Mouse (Mus musculus) activated CD4-positive, CD25-positive, alpha-beta regulatory T cell, adult 4 months (primary cell): ENCODE measurements around the gene Unc13a. TPM values are rescaled to one million over a fixed set of nuclear protein-coding genes. Genes with fewer than 3 reads are reported as not detected.

Experiments used
- ATAC-seq: one replicate; pipeline ENCODE4 v1.8.0; 2017
- polyA plus RNA-seq, 2 experiments: library from polyadenylated mRNA; unstranded; fragments of 100-300 nt; shearing (Covaris generic); gene quantifications; one replicate each; pipeline ENCODE4 v1.2.1; 2017

Gene Unc13a
- polyA plus RNA-seq, 2 experiments from 2014 or later: 0.37 to 0.93 TPM

DNA sequence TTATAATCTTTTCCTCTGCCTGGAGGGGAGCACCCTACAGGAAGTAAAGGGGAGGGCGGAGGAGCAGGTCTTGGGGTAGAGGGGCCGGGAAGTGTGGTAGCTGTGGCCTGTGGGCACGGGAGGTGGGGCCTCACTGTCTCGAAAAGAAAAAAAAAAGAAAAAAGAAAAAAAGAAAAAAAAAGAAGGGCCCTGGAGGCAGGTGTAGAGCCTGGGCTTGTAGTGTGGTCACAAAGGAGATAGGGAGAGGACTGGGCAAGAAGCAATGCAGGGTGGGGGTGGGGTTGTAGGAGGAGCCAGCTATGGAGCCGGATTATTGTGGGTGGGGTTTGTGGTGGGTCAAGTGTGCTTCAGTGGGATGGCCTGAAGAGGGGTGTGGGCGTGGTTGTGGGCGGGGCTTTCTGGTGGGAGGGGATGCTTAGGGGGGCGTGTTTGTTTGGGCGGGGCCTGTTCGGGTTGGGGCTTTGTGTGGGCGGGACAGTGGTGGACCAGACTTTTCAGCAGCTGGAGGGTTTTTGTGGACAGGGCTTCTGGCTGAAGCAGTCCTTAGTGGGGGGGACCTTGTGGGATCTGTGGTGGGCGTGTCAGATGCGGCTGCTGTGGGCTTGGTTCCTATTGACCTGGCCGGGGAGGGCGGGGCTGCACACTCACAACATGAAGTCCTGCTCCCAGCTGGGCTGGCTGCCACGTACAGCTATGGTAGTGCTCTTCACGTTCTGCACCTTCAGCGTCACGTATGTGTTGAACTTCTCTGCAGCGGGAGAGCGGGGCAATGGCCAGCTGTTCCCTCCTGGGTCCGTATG lies 6.0 kb downstream of the Unc13a start:
- peak; percentile 40 for ATAC-seq

GRCm38 (mm10) chr8:71660325-71661120 lies 11.0 kb downstream of the Unc13a start:
- ATAC-seq: peak; percentile 62

GRCm38 (mm10) chr8:71659751-71660150 lies 11.8 kb downstream of the Unc13a start:
- ATAC-seq: no peak

DNA sequence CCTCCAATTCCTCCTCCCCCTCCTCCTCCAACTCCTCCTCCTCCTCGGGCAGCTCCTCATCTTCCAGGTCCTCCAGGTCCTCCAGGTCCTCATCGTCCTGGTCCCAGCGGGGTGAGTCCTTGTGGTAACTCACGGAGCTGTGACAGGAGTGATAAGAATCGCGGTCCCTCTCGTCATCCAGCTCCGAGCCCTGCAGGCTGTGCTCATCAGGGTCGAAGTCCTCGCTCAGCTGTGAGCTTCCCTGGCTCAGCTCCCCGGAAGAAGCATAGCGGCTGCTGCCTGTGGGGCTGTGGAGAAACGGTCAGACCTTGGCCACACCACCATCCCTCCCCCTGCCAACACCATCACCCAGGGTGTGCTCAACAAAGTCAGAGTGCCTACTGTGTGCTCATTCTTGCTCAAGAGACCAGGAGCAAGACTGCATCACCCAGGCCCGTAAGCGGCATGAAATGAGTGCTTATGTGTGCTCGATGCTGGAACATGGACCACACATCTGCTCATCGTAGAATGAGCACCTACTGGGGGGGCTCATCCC lies 13.0 kb downstream of the Unc13a start:
- ATAC-seq: no peak

DNA sequence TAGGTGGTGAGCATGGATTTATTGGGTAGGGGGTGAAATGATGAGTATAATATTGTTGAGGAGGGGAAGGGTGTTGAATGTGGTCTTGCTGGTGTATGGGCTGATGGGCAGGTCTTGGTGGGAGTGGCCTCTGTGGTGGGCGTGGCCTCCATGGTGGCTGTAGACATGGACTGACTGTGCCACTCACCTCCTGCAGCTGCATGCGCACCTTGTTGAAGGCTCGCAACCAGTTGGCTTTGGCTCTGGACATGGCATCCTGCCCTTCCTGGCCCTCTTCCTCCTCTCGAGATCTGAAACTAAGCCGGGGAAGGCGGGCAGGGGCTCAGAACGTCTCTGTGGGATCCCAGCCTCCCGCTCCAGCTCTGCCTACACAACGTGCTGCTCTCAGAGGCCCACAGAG lies 13.7 kb downstream of the Unc13a start:
- no peak for ATAC-seq

DNA sequence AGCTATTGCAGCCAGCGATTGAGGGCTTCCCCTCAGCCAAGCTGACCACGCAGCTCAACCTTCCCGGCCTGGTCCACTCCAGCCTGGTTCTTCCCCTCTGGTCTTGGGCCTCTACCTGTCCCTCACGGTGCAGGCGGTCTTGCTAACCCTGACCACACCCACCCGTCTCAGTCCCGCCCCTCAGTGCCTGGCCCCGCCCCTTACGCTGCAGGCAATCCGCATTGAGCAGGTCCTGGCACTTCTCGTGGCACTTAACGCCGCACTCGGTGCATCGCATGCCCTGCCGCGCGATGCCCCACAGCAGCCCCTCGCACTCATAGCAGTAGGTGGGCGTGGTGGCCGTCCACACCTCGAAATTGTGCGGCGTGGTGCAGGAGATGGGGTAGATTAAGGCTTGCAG lies 17.0 kb downstream of the Unc13a start:
- no peak for ATAC-seq

DNA sequence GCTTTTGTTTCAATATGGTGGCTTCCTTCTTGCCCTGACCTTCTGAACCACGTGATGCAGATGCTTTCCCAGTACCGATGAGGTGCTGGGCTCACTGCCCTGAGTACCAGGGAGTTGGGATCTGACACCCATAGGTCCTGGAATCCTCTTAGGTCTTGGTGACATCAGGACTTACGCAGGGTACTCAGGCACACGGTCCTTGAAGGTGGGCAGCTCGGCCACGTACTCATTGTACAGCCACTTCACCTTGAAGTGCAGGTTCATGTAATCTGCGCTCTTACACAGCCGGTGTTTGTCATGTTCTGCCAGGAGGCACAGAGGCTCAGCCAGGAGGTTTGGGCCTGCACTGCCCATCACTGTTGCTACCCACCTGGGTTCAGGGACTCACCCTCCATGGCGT lies 26.0 kb downstream of the Unc13a start:
- no peak for ATAC-seq

DNA sequence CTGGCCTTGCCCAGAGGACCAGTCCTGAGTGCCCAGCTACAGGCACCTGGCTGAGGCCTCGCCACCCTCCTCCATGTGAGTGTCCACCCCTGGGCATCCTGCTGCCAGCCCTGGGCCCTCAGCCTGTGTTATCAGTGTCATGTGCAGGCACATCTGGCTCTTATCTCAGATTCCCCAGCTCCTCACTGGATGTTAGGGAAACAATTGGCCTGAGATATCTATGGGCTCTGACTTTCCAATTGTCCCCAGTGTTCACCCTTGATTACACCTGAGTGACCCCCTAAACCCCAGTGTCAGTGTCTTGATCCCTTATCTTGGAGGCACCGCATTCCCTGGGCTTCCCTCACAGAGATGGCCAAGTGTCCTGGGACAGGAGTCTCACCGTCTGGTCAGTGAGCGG lies 32.2 kb downstream of the Unc13a start:
- no peak for ATAC-seq

GRCm38 (mm10) chr8:71638321-71638720 lies 33.2 kb downstream of the Unc13a start:
- no peak for ATAC-seq

- no peak for ATAC-seq
These were observed 34.1 kb downstream of the Unc13a start for GRCm38 (mm10) chr8:71637149-71638095.

- ATAC-seq: peak; percentile 68
These were observed 37.4 kb downstream of the Unc13a start for GRCm38 (mm10) chr8:71633981-71634667.

DNA sequence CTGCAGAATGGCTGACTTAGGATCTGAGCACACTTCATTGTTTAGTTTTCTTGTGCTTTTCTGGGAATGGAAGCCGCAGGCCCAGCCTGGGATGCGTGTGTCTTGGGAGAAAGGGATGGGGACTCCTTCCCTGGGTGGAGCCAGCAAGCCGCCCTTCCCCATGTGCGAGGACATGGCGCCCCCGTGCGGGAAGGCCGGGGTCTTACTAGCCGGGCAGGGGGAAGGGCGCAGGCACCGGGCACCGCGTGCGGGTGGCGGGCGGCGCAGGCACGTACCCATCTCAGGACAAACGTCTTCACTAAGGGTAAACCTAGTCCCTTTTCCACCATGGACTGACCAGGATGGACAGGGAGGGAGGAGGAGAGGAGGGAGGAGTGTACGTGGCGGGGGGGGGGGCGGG lies 38.4 kb downstream of the Unc13a start:
- ATAC-seq: no peak

DNA sequence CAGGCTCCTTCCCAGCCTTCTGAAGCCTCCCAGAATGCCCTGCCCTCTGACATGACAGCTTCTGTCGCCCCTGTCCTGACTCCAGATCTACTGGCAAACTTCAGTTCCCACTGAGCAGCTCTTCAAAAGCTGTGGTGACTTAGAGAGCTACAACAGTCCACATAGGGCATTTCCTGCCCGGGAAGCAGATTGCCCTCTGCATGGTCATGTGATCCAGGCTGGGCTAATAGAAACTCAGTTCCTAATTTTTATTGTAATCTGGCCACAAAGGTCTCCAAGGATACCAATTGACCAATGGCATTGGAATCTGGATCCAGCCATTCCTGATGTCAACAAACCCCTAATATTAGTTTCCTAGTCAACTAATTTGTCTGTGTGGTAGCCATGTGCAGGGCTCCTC lies 39.7 kb downstream of the Unc13a start:
- ATAC-seq: no peak

DNA sequence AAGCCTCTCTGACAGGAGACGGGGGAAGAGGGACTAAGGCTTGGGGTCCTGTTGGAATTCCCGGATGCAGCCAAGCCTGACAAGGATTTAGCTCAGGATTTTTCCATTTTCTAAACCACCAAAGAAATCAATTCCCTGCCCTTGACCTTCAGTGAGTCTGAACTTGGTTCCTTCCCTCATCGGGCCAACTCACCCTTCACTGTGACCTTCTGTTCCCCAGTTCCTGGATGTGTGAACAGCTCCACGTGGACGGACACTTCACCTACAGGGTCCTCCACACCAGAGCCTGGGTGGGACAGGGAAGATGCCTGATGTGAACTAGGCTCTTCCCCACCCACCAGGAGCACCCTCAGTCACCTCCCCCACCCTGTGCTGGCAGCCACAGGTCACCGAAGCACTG lies 40.8 kb downstream of the Unc13a start:
- ATAC-seq: no peak

- no peak for ATAC-seq
These were observed 41.8 kb downstream of the Unc13a start for GRCm38 (mm10) chr8:71629781-71630212.

- ATAC-seq: peak; percentile 78
These were observed 42.4 kb downstream of the Unc13a start for GRCm38 (mm10) chr8:71629096-71629697.

DNA sequence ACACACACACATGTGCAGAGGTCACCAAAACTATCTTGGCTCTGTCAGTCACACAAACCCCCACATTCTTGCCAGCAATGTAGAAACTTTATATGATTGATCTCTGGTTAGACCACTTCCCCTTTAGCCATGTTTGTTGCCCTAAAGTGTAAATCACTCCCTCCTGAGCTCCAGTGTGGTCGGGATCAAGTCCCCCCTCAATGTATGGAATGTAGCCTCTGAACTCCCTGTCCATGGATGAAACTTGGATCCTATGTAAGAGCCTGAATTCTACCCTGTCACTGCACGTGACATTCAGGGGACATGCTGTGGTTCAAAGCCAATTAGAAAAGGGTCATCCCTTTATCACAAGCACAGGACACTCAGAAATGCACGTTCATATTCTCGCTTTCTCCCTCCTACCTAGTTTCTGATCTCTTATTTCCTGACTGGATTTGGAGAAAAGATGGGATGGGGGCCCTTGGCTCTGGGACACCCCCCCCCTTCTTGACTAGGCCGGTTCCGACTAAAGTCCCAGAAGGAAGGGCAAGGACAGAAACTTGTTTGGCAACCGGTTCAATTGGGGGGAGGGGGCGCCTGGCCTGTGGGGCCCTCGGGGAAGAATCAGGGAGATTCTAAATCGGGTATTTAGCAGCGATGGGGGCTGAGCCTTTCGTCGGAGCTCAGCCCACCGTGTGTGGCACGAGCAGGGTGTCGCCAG lies 43.0 kb downstream of the Unc13a start:
- no peak for ATAC-seq

GRCm38 (mm10) chr8:71627265-71628099 lies 44.1 kb downstream of the Unc13a start:
- ATAC-seq: no peak

DNA sequence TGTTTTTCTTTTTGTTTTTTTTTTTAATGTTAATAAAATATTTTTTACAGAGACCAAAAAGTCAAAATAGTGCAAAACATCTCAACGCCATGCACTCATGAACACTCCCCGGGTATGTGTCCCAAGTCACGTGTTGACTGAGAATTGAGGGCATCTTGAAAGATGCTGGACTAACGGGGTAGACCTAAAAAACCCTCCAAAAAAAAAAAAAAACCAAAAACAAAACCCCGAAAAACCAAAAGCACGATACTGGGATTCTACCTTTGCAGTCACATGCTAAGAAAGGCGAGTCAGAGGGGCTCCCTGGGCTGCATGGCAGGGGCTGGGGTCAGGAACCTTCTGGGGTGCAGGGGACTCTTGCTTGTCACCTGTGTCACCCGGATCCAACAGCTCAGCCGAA lies 44.8 kb downstream of the Unc13a start:
- no peak for ATAC-seq

GRCm38 (mm10) chr8:71625088-71625487 lies 46.5 kb downstream of the Unc13a start:
- ATAC-seq: no peak
